Mouse (Mus musculus): Measurements from ENCODE around the gene Il6ra.

Gene Il6ra

DNA sequence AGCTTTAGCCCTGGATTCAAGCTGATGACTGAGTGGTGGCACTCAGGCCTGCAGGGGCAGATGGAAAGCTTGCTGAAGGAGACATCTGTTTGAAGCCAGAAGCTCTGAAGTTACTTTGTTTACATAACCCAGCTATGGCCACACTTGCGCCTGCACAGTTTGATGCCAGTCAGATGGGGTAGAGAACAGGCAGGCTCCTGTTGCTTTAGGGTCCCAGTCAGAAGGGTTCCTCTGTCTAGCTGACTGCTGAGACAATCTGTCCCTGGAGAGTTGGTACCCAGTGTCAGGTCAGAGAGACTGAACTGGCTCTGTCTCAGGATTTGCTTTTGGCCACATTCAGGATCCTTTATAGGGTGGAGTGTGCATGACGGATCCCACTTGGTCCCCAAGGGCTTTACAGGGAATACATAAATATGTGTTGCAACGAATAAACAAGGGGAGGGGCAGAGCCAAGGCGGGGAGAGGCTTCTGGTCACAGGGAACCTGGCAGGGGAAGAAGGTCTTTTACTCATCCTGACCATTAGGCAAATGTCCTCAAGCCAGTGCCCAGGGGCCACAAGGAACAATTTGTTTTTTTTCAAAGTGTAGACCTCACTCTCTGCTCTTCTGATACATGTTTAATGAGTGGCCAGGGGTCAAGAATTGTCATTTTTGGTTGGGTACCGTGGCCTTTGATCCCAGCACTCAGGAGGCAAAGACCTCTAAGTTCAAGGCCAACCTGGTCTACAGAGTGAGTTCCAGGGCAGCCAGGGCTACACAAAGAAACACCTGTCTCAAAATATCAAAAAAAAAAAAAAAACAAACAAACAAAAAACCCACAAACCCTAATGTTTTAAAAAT, 3.1 kb downstream of the Il6ra start:
- no peak for DNase-seq

- no peak for DNase-seq
Observed at GRCm38 (mm10) chr3:89908836-89909235, 4.2 kb downstream of the Il6ra start.

DNA sequence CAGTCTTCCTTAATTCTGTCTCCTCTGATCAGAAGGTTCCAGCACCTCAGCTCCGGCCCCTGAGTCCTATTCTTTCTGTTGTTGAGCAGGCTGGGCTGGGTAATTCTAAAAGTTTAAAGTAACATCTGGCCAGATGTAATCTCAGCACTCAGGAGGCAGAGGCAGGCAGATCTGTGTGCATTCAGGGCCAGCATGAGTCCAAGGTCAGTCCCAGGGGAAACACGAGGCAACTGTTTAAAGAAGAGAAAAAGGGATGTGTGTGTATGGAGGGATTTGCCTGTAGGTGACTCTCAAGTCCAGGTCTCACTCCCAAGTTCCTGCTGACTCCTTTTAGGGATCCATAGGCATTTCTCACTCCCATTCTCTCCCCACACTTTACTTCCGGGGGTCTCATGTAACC, 5.2 kb downstream of the Il6ra start:
- DNase-seq: no peak

- no peak for DNase-seq
Observed at GRCm38 (mm10) chr3:89899511-89899908, 13.5 kb downstream of the Il6ra start.

- DNase-seq: no peak
Observed at GRCm38 (mm10) chr3:89898870-89899510, 14.0 kb downstream of the Il6ra start.

- no peak for DNase-seq
Observed at GRCm38 (mm10) chr3:89898011-89898410, 15.0 kb downstream of the Il6ra start.

DNA sequence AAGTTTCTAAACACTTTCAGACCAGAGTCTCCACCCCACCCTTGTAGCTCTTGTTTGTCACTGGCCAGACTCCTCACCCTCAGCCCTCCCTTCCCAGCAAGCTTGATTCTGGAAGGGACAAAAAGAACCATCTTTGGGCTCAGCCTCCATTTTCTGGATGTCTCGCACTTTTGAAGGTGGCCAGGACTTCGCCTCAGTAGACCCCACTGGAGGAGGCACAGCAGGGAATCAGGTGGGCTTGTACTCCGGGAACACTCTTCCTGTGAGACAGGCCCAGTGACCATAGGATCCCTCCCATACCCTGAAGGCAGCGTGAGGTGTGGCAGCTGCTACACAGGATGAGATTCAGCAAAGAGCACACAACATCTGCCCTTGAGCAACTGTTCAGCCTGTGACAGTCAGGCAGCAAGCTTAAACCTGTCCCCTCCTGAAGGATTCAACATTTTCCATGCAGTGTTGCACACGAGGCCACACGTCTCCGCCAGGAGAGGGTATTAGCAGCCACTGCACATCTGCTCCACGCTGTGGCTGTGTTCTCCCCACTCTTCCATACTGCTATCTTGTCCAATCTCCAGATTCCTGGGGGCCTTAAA, 15.7 kb downstream of the Il6ra start:
- DNase-seq: no peak

- no peak for DNase-seq
Observed at GRCm38 (mm10) chr3:89896571-89896970, 16.4 kb downstream of the Il6ra start.

GRCm38 (mm10) chr3:89892517-89893106, 20.4 kb downstream of the Il6ra start:
- no peak for DNase-seq

DNA sequence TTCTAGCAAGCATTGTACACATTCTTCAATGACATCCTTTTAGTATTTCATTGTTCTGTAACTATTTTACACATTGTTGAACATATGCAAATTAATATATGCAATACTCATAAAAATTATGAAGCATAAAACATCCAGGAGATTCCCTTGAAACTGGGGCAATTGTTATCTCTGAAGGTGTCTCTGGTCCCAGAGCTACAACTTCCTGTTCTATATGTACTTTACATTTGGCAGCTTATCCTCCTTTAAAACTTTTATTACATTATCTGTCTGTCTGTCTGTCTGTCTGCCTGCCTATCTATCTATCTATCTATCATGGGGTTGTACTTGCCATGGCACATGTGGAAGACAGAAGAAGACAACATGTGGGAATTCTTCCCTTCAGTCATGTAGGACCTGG, 21.3 kb downstream of the Il6ra start:
- DNase-seq: no peak

- no peak for DNase-seq
Observed at GRCm38 (mm10) chr3:89889841-89890430, 23.1 kb downstream of the Il6ra start.

DNA sequence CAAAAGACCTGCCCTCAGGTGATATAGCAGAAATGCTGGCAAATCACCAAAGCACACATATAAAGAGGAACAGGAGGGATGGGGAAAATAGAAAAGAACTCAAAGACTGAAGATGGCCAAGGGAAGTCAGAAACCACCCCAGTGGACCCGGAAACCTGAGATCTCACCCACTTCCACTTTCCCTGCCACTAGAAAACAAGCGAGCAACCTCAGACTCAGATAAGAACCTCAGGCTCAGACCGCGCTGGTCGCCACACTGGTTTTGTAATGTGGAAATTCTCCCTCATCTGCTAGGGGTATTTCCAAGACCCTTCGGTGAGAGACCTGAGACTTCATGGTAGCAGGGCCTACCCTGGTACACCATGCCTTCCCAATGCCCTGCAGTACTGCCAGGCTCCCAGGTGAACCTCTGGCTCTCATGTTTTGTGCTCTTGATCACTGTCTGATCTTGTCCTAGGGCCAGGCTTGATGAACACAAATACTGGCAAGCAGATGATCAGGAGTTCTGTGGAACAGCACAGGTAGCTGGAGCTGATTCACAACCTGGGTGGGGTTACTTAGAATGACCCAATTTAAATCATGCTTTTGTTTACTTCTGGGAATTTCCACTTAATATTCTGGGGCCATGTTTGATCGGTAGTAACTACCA, 25.3 kb downstream of the Il6ra start:
- no peak for DNase-seq

GRCm38 (mm10) chr3:89885766-89886165, 27.2 kb downstream of the Il6ra start:
- no peak for DNase-seq

DNA sequence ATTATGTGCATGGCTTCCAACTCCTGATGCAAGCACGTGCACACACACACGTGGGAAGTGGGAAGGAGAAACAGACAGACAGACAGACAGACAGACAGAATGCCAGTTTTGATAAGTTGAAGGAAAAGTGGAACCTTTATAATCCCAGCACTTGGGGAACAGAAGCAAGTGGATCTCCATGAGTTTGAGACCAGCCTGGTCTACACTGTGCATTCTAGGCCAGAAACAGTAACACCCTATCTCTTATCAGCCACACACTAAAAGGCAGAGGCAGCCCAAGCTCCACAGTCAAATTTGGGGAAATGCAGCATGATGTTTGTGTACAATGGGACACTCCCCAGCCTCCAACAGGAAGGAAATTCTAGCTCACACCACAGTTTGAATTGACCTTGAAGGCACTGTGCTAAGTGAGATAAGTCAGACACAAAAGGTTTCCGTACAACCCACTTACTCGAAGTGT, 29.4 kb downstream of the Il6ra start:
- DNase-seq: no peak

GRCm38 (mm10) chr3:89882556-89883181, 30.3 kb downstream of the Il6ra start:
- DNase-seq: no peak

GRCm38 (mm10) chr3:89880036-89880851, 32.8 kb downstream of the Il6ra start:
- DNase-seq: no peak

DNA sequence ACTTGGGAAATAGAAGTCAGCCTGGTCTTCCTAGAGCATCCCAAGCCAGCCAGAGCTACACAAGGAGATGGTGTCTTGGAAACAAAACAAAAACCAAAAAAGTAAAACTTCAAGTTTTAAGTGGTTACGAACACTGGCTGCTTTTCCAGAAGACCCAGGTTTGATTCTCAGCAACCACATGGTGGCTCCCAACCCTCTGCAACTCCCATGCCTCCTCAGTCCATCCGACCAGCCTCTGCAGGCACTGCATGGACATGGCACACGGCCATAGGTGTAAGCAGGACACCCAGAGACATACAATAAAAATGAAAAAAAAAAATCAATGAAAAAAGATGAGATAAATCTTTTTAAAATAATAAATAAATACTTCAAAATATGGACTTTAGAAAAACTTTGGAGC, 33.7 kb downstream of the Il6ra start:
- DNase-seq: no peak

GRCm38 (mm10) chr3:89878456-89878855, 34.5 kb downstream of the Il6ra start:
- no peak for DNase-seq

- no peak for DNase-seq
Observed at GRCm38 (mm10) chr3:89877129-89877528, 35.9 kb downstream of the Il6ra start.

GRCm38 (mm10) chr3:89876469-89876868, 36.5 kb downstream of the Il6ra start:
- no peak for DNase-seq

- no peak for DNase-seq
Observed at GRCm38 (mm10) chr3:89875781-89876180, 37.2 kb downstream of the Il6ra start.
